Mouse (Mus musculus) myocyte (in vitro differentiated cells): ENCODE data around the gene Vps54.
"Not testable (repeated sequence)": the region's sequence is repeated elsewhere in the genome, so short reads cannot be mapped to it uniquely, and the experiment has no call there.

ENCODE experiments used
- CEBPB ChIP-seq: IDR thresholded peaks from 2 replicates; pipeline ENCODE4 v1.6.1; 2011; ENCODE audit warnings: mild to moderate bottlenecking, moderate library complexity; ENCODE audit not compliant: poor library complexity, insufficient read depth, severe bottlenecking
- E2F4 ChIP-seq: IDR thresholded peaks from one replicate; pipeline ENCODE4 v1.6.1; 2011; ENCODE audit warnings: mild to moderate bottlenecking, control low read depth, moderate library complexity; ENCODE audit not compliant: insufficient read depth
- MYOD1 ChIP-seq, 3 experiments: IDR thresholded peaks; one replicate each; pipeline ENCODE4 v1.6.1; 2011; ENCODE audit warnings: control low read depth in 2 of 3, low read depth in 2 of 3, mild to moderate bottlenecking in 2 of 3, moderate library complexity in 1 of 3; ENCODE audit not compliant: insufficient read length in 2 of 3, control insufficient read depth in 1 of 3
- MYOG ChIP-seq, 3 experiments: IDR thresholded peaks; one replicate each; pipeline ENCODE4 v1.6.1; 2011; ENCODE audit warnings: control low read depth in 2 of 3, low read depth in 2 of 3, mild to moderate bottlenecking in 2 of 3; ENCODE audit not compliant: insufficient read length in 2 of 3, control insufficient read depth in 1 of 3, insufficient read depth in 1 of 3
- POLR2A ChIP-seq: IDR thresholded peaks from one replicate; pipeline ENCODE4 v1.6.1; 2011; ENCODE audit warnings: low read depth, mild to moderate bottlenecking, control low read depth, moderate library complexity; ENCODE audit not compliant: insufficient read length
- TCF12 ChIP-seq: IDR thresholded peaks from one replicate; pipeline ENCODE4 v1.6.1; 2011; ENCODE audit warnings: mild to moderate bottlenecking, control low read depth; ENCODE audit not compliant: poor library complexity, insufficient read depth, severe bottlenecking
- USF1 ChIP-seq: IDR thresholded peaks from one replicate; pipeline ENCODE4 v1.6.1; 2011; ENCODE audit warnings: low read depth, mild to moderate bottlenecking, control low read depth, moderate library complexity

DNA sequence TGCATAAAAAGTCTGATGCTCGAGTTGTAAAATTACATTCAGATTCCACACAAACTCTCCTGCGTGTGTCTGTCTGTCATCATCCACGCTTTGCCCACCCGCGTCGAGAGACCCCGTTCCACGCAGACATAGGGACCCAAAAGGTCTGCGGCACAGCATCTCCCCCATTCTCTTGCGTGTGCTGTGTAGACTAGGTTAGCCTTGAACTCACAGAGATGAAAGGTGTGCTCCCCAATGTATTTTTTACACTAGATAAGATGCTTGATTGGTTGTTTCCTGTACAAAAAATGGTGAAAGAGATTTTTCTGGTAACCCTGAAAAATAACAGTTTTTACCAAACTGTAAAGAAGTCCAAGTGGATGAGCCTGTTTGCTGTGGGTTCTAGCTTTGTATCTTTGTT, 19.5 kb downstream of the Vps54 start:
- not testable (repeated sequence) for TF ChIP-seq POLR2A; MYOG (IDR thresholded peaks at IDR 0.05; ENCODE audit: control insufficient read depth in 1 of 3, insufficient read depth in 1 of 3, insufficient read length in 2 of 3, low read depth in 2 of 3); E2F4; USF1; MYOD1 (IDR thresholded peaks at IDR 0.05; ENCODE audit: control insufficient read depth in 1 of 3, insufficient read length in 2 of 3, low read depth in 2 of 3); TCF12; CEBPB
